8 mouse cellular contexts compared by ENCODE assay signal in the genomic region with DNA sequence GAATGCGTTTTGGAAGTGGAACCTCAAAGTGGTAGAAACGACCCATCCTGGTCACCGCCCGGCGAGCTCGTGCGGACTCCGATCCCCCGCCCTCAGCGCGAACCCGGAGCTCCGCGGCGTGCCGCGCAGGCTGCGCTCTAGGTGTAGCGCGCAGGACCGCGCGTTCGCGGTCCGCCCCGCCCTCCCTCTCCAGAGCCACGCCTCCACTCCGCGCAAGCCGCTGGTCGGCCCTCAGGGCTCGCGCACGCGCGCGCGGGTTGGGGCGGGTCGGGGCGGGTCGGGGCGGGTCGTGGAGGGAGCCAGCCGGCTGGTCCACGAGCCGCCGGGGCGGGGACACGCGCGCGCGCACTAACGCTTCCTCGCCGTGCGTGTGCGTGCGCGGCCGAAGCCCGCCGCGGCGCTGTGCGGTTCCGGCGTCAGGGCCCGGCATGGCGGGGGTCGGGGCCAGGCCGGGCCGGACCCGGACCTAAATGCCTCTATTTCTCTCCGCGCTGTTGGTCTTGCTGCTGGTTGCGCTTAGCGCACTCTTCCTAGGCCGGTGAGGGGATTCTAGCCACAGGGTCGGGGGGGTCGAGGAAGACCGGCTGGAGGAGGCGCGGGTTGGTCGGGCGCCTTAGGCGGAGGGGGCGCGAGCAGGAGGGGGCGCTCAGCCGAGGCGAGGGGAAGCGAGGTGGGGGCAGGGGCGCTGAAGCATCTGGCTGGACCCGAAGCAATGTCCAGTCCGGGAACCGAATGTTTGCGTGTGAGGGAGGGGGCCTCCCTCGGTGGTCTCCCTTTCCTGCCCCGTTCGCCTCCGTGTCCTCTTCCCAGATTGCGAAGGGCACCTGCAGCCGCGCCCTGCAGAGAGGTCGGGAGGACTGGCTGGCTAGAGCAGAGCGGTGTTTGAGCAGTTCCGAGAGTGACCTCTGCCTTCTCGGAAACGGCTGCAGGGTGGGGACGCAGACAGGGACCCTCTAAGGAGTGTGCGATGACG. TPM values are rescaled to one million over a fixed set of nuclear protein-coding genes. Genes with fewer than 3 reads are reported as not detected.
DNase-seq lines count a peak whose midpoint lies in the region; ATAC-seq and TF ChIP-seq lines count a peak whose summit lies in the region.

Gene 2610507B11Rik, plus strand, starts transcription at position 373 of the 973 bp plus-strand sequence.

- no peaks in the 10 kb centered on the region for H3K9me3 ChIP-seq in ES-E14 (ENCODE audit: control insufficient read depth, insufficient read depth, low read depth, low read length)
- no peaks in the 10 kb centered on the region for H3K9me3 ChIP-seq in forebrain, embryonic 16.5 days (ENCODE audit: control insufficient read depth, low read length)
- H3K9me3 ChIP-seq in lung, embryonic 14.5 days (ENCODE audit: low read depth, low read length): no peaks in the 10 kb centered on the region

- DNase-seq in ES-E14 (ENCODE audit: low read depth, low spot score): peak; percentile 85
- peak; percentile 94 for DNase-seq in cerebellum, adult 11-12 months
- peak; percentile 92 for DNase-seq in heart, postnatal 36 days
- peak; percentile 91 for DNase-seq in layer of hippocampus, adult 2 months (ENCODE audit: low spot score in 2 of 2)
- peak; percentile 97 for DNase-seq in lung, embryonic 14.5 days
- DNase-seq in thymus, adult 2 months: peak; percentile 93

- H3K27ac ChIP-seq in ES-E14 (ENCODE audit: insufficient read depth, low read depth, low read length, poor library complexity, severe bottlenecking): peak within 1 kb of the TSS; percentile 58
- peak within 1 kb of the TSS; percentile 75 for H3K27ac ChIP-seq in forebrain, embryonic 16.5 days (ENCODE audit: low read length)
- H3K27ac ChIP-seq in layer of hippocampus, adult 2 months: peak within 1 kb of the TSS; percentile 92
- peak within 1 kb of the TSS; percentile 60; the same call in 1 of the 2 replicates for H3K27ac ChIP-seq in lung, embryonic 14.5 days (ENCODE audit: low read depth)
- peak within 1 kb of the TSS; percentile 73 for H3K27ac ChIP-seq in olfactory bulb, adult 2 months (ENCODE audit: insufficient read depth, low read depth, low read length)
- 0 out of 2 replicates have a peak within 1 kb of the TSS, but pooled peaks have one; percentile 8 for H3K27ac ChIP-seq in thymus, adult 2 months (ENCODE audit: control insufficient read depth, insufficient read depth, low read length)

- H3K27me3 ChIP-seq in forebrain, embryonic 16.5 days (replicated peaks; ENCODE audit: control insufficient read depth, insufficient read depth, low read length): peaks cover 4% of the 10 kb centered on the region; the same call in 1 of the 2 replicates
- H3K27me3 ChIP-seq in lung, embryonic 14.5 days (ENCODE audit: insufficient read depth, low read length): peaks cover 5% of the 10 kb centered on the region; the same call in 1 of the 2 replicates
- H3K27me3 ChIP-seq in thymus, adult 2 months (ENCODE audit: control insufficient read depth, insufficient read depth, low read length): no peaks in the 10 kb centered on the region

- peak within 1 kb of the TSS; percentile 87 for H3K4me2 ChIP-seq in forebrain, embryonic 16.5 days (ENCODE audit: low read length)
- peak within 1 kb of the TSS; percentile 69 for H3K4me2 ChIP-seq in lung, embryonic 14.5 days

- in situ Hi-C loops in ES-E14 (cut with MboI; ENCODE audit: low sequenced_read_pairs in 2 of 2, unreplicated experiment in 2 of 2): no loop called here

- TF ChIP-seq CTCF in layer of hippocampus, adult 2 months (conservative IDR thresholded peaks at IDR 0.05): peak; percentile 22; the same call in 1 of the 2 replicates
- TF ChIP-seq CTCF in lung, embryonic 14.5 days (IDR thresholded peaks at IDR 0.05; ENCODE audit: low read depth): no peak
- TF ChIP-seq CTCF in olfactory bulb, adult 2 months (IDR thresholded peaks at IDR 0.05; ENCODE audit: insufficient read depth, low read depth, low read length): no peak
- peak; percentile 48; the same call in 1 of the 2 replicates for TF ChIP-seq CTCF in thymus, adult 2 months (IDR thresholded peaks at IDR 0.05; ENCODE audit: borderline replicate concordance, control insufficient read depth, extremely low read depth, insufficient read depth, low read length, poor library complexity)

- H3K9ac ChIP-seq in ES-E14 (ENCODE audit: insufficient read depth, low read depth, low read length, poor library complexity, severe bottlenecking): peak within 1 kb of the TSS; percentile 92
- H3K9ac ChIP-seq in forebrain, embryonic 16.5 days (replicated peaks; ENCODE audit: low read depth, low read length): peak within 1 kb of the TSS; percentile 81
- peak within 1 kb of the TSS; percentile 67 for H3K9ac ChIP-seq in lung, embryonic 14.5 days

- peaks cover 25% of the 10 kb centered on the region for H3K36me3 ChIP-seq in ES-E14 (ENCODE audit: control insufficient read depth, insufficient read depth, low read length, poor library complexity, severe bottlenecking)
- peaks cover 12% of the 10 kb centered on the region for H3K36me3 ChIP-seq in forebrain, embryonic 16.5 days (ENCODE audit: control insufficient read depth, insufficient read depth)
- peaks cover 35% of the 10 kb centered on the region for H3K36me3 ChIP-seq in lung, embryonic 14.5 days (ENCODE audit: insufficient read depth)
- peaks cover 37% of the 10 kb centered on the region for H3K36me3 ChIP-seq in thymus, adult 2 months (ENCODE audit: control insufficient read depth, insufficient read depth, low read length)

- TF ChIP-seq POLR2A in olfactory bulb, adult 2 months (IDR thresholded peaks at IDR 0.05; ENCODE audit: insufficient read depth, low read depth, low read length): peak; percentile 94
- peak; percentile 89; the same call in 1 of the 2 replicates for TF ChIP-seq POLR2A in thymus, adult 2 months (IDR thresholded peaks at IDR 0.05; ENCODE audit: control insufficient read depth, extremely low read depth, insufficient read depth, low read length, poor library complexity)

- H3K4me1 ChIP-seq in ES-E14 (ENCODE audit: control insufficient read depth in 2 of 2, insufficient read depth in 2 of 2, low read length in 2 of 2, poor library complexity in 1 of 2): no peaks in the 10 kb centered on the region
- H3K4me1 ChIP-seq in forebrain, embryonic 16.5 days (replicated peaks; ENCODE audit: control insufficient read depth, insufficient read depth, low read length): peaks cover 13% of the 10 kb centered on the region
- H3K4me1 ChIP-seq in lung, embryonic 14.5 days (ENCODE audit: insufficient read depth): no peaks in the 10 kb centered on the region
- peaks cover 10% of the 10 kb centered on the region; the same call in 1 of the 2 replicates for H3K4me1 ChIP-seq in olfactory bulb, adult 2 months (ENCODE audit: control insufficient read depth, insufficient read depth, low read length)
- peaks cover 2% of the 10 kb centered on the region; the same call in 1 of the 2 replicates for H3K4me1 ChIP-seq in thymus, adult 2 months (replicated peaks; ENCODE audit: control insufficient read depth, insufficient read depth, low read length)

- WGBS in forebrain, embryonic 16.5 days: under 1% methylated on average over 108 of the region's 115 CpGs
- under 1% methylated on average over 106 of the region's 115 CpGs for WGBS in lung, embryonic 14.5 days
- under 1% methylated on average over 114 of the region's 115 CpGs for WGBS in olfactory bulb, adult 2 months
- under 1% methylated on average over 115 of the region's 115 CpGs for WGBS in thymus, adult 2 months

- ATAC-seq in forebrain, embryonic 16.5 days: peak; percentile 97
- ATAC-seq in lung, embryonic 14.5 days (ENCODE audit: insufficient read depth): peak; percentile 94

- intact Hi-C loops in heart, postnatal 36 days (cut with DNase I): loop anchor here (2.0 to 5.0 kb wide), 3 partner anchors 15 to 86 kb away; partner anchors contain the start of gene Pigs

- peak within 1 kb of the TSS; percentile 94 to 95 for H3K4me3 ChIP-seq in ES-E14 (ENCODE audit: insufficient read depth in 1 of 2, low read depth in 1 of 2, low read length in 2 of 2, poor library complexity in 1 of 2, severe bottlenecking in 1 of 2)
- peak within 1 kb of the TSS; percentile 95 for H3K4me3 ChIP-seq in forebrain, embryonic 16.5 days (replicated peaks; ENCODE audit: low read length)
- peak within 1 kb of the TSS; percentile 95 for H3K4me3 ChIP-seq in layer of hippocampus, adult 2 months
- H3K4me3 ChIP-seq in lung, embryonic 14.5 days (ENCODE audit: low read depth, low read length): peak within 1 kb of the TSS; percentile 79
- H3K4me3 ChIP-seq in olfactory bulb, adult 2 months (ENCODE audit: insufficient read depth, low read depth, low read length): peak within 1 kb of the TSS; percentile 92
- H3K4me3 ChIP-seq in thymus, adult 2 months (ENCODE audit: control insufficient read depth, insufficient read depth, low read length): peak within 1 kb of the TSS; percentile 78

TF ChIP-seq in ES-E14, 5 proteins besides CTCF, POLR2A, EP300 and RAD21:
- TF ChIP-seq HCFC1 (IDR thresholded peaks at IDR 0.05; ENCODE audit: borderline replicate concordance, insufficient read depth, low read length) (0 out of 2 replicates have a peak, but pooled peaks have one; percentile 15), ZNF384 (IDR thresholded peaks at IDR 0.05; ENCODE audit: low read depth, low read length) (no peak), CHD2 (IDR thresholded peaks at IDR 0.05; ENCODE audit: low read depth, low read length) (no peak), ZC3H11A (IDR thresholded peaks at IDR 0.05; ENCODE audit: borderline replicate concordance, low read depth, low read length) (peak; percentile 65; the same call in 1 of the 2 replicates), MAFK (IDR thresholded peaks at IDR 0.05; ENCODE audit: insufficient read depth, low read depth, low read length) (no peak)

RNA-seq across cellular contexts. Expression of gene 2610507B11Rik, which starts in this region (rescaled TPM):
- total RNA-seq in ES-E14 (2012; rRNA removed): 210 and 285 TPM in 2 replicates
- polyA plus RNA-seq in forebrain, embryonic 16.5 days (2015; fragmentation: Nextera tagmentation; extraction: Ambion mirVana): 56.4 and 58.6 TPM in 2 replicates
- total RNA-seq in heart, postnatal 36 days (2021): 100 to 1,000 TPM; 187 to 210 TPM
- total RNA-seq in layer of hippocampus, adult 2 months (2021): 100 to 1,000 TPM; 192 to 198 TPM
- polyA plus RNA-seq in lung, embryonic 14.5 days (2014; fragmentation: Nextera tagmentation; extraction: Ambion mirVana): 71.2 and 76.8 TPM in 2 replicates
- polyA plus RNA-seq in olfactory bulb, adult 2 months (2012; ENCODE audit: insufficient read depth, insufficient read length, low replicate concordance, missing spikeins): 122 and 503 TPM in 2 replicates
- 98.5 and 104 TPM in 2 replicates for polyA plus RNA-seq in thymus, adult 2 months (2012; rRNA removed)

Comparison
In these comparisons a context has a peak if more than half of its experiments do, and no peak if none do; other contexts are left out.
1. Peak in every context shown above with its lines: DNase-seq, ATAC-seq, H3K4me3 ChIP-seq and H3K27ac ChIP-seq.
2. H3K27ac ChIP-seq: peak in every context shown above with its lines; median percentile 92 in layer of hippocampus, adult 2 months; 75 in forebrain, embryonic 16.5 days; 73 in olfactory bulb, adult 2 months; 60 in lung, embryonic 14.5 days; 58 in ES-E14; 8 in thymus, adult 2 months.
3. CTCF ChIP-seq: peak in layer of hippocampus, adult 2 months (single experiment) and thymus, adult 2 months (single experiment); none in lung, embryonic 14.5 days (single experiment) and olfactory bulb, adult 2 months (single experiment).